Mouse (Mus musculus) stomach, postnatal 0 days (tissue): ENCODE data around the gene Dock11. TPM values are rescaled to one million over a fixed set of nuclear protein-coding genes. Genes with fewer than 3 reads are reported as not detected.

Source experiments
- ATAC-seq: fragments of 200-750 bp; cut with Nextera tagmentation; 2 replicates; pipeline ENCODE4 v1.8.0; 2017; ENCODE audit not compliant: low FRiP score, low TSS enrichment
- DNase-seq: peaks from one replicate; pipeline ENCODE4 v3.0.0-alpha.2; 2016; ENCODE audit warnings: low spot score
- H3K27ac ChIP-seq: fragments of 300-500 bp; sonication (generic); replicated peaks from 2 replicates; pipeline ENCODE4 v1.5.1; 2014; ENCODE audit warnings: mild to moderate bottlenecking, control low read depth
- H3K27me3 ChIP-seq: fragments of 300-500 bp; sonication (generic); 2 replicates; pipeline ENCODE4 v1.6.1; 2014; ENCODE audit warnings: low read length; ENCODE audit not compliant: control insufficient read depth, insufficient read depth
- H3K36me3 ChIP-seq: fragments of 300-500 bp; sonication (generic); 2 replicates; pipeline ENCODE4 v1.6.1; 2014; ENCODE audit warnings: low read length, mixed read lengths; ENCODE audit not compliant: control insufficient read depth, insufficient read depth
- H3K4me1 ChIP-seq: fragments of 300-500 bp; sonication (generic); replicated peaks from 2 replicates; pipeline ENCODE4 v1.6.1; 2014; ENCODE audit warnings: antibody characterized with exemption; ENCODE audit not compliant: control insufficient read depth, insufficient read depth
- H3K4me2 ChIP-seq: fragments of 300-500 bp; sonication (generic); replicated peaks from 2 replicates; pipeline ENCODE4 v1.6.1; 2014; ENCODE audit warnings: low read depth, mild to moderate bottlenecking, control low read depth, moderate library complexity
- H3K4me3 ChIP-seq: fragments of 300-500 bp; sonication (generic); 2 replicates; pipeline ENCODE4 v1.5.1; 2014; ENCODE audit warnings: low read depth, low read length, control low read depth
- H3K9ac ChIP-seq: fragments of 300-500 bp; sonication (generic); 2 replicates; pipeline ENCODE4 v1.6.1; 2014; ENCODE audit warnings: mild to moderate bottlenecking, low read length, control low read depth, mixed read lengths
- H3K9me3 ChIP-seq: fragments of 300-500 bp; sonication (generic); 2 replicates; pipeline ENCODE4 v1.6.1; 2016; ENCODE audit warnings: low read length; ENCODE audit not compliant: control insufficient read depth
- CTCF ChIP-seq: IDR thresholded peaks from 2 replicates; pipeline ENCODE4 v1.5.1; 2016; ENCODE audit warnings: antibody characterized with exemption, low read depth, mild to moderate bottlenecking, moderate library complexity
- EP300 ChIP-seq: optimal IDR thresholded peaks from 2 replicates; pipeline ENCODE3; 2016; ENCODE audit warnings: antibody characterized with exemption
- WGBS: fragments of 180-500 bp; shearing (Covaris S2); extraction: QIAGEN DNeasy Blood & Tissue Kit; methylation state at CpG from one replicate; pipeline ENCODE4 v1.1.7; 2014; 5-methylcytosine and 5-hydroxymethylcytosine counted together
- polyA plus RNA-seq: library from polyadenylated mRNA; unstranded; fragments of >200 nt; fragmentation: Nextera tagmentation; extraction: Ambion mirVana; gene quantifications from 2 replicates; pipeline ENCODE4 v1.2.1, GENCODE M21; 2015

Dock11 gene
- polyA plus RNA-seq, 1 experiment from 2014 or later, result 5.1 TPM

DNA sequence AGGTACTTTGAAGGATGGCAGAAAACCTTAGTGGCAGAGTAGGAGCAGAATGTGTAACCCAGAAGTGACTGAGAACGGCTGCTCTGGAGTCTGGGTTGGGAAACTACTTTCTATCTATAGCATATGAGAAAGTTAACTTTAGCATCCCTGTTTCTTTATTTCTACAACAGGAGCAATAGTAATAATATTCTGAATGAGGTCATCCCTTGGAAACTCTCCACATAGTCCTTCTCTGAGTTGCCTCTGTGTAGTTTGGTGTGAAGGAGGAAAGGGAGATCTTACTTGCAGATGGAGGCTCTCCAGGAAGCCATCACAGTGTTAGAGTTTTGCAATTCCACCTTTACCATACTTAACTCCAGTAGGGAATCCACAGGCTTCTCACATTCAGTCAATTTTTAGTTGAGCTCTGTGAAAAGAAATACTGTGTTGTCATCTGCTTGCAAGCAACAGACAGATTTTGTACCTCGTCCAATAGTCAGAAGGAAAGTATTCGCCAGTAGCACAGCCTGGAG is 31.5 kb downstream of the Dock11 start:
- DNase-seq (no peak), ATAC-seq (no peak)
- Histone ChIP-seq H3K4me3 (no peak overlapping the region), H3K27me3 (no peaks in the 10 kb centered on the region), H3K27ac (no peak overlapping the region), H3K4me1 (no peaks in the 10 kb centered on the region), H3K9ac (no peak overlapping the region), H3K4me2 (no peak overlapping the region), H3K36me3 (no peaks in the 10 kb centered on the region), H3K9me3 (no peaks in the 10 kb centered on the region)
- TF ChIP-seq CTCF (no peak), EP300 (no peak)
- 53% methylated on average over 3 of the region's 3 CpGs for WGBS

DNA sequence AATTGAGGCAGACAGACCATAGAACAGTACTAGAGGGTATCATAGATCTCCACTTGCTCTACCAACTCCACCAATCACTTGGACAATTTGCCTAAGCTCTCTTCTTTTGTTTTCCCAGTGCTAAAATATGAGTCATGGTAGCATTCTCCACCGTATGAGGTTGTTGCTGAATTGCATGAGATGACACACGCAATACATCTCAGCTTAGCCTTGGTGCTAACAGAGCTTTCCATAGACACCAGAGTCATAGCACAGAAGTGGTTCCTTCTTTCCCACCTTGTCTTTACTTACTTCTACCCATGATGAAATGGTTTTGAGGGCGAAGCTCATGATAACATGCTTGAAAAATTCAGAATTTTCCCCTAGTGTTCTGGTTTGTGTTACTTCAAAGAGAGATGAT is 33.3 kb downstream of the Dock11 start:
- DNase-seq (no peak), ATAC-seq (no peak)
- Histone ChIP-seq H3K4me2 (no peak overlapping the region), H3K36me3 (no peaks in the 10 kb centered on the region), H3K27me3 (no peaks in the 10 kb centered on the region), H3K27ac (no peak overlapping the region), H3K4me3 (no peak overlapping the region), H3K4me1 (no peaks in the 10 kb centered on the region), H3K9ac (no peak overlapping the region), H3K9me3 (no peaks in the 10 kb centered on the region)
- 54% methylated on average over 3 of the region's 3 CpGs for WGBS
- no peak for TF ChIP-seq EP300
- TF ChIP-seq CTCF, result no peak

DNA sequence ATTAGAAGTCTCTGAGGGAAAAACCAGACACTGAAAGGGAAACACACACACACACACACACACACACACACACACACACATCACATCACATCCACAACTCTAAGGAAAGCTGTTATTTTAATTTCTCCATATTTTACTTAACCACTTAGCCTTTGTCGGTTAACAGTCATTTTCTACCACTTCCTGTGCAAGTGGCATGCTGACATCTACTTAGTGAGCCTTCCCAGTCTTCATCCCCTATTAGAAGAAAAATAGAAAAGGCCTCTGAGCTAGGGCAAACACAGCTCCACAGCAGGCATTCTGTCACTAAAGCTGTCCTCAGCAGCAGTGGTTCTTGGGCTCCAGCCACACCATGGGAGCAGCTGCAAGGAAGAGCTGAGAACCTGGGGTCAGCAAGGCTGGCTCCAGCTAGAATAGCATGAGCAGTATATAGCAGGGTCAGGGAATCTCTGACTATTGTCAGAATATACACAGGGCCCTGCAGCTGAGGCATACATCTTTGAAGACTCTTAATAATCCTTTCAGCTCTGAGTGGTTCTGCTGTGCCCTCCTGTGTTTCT is 36.2 kb downstream of the Dock11 start:
- Histone ChIP-seq H3K4me1 (no peaks in the 10 kb centered on the region), H3K9me3 (no peaks in the 10 kb centered on the region), H3K27me3 (no peaks in the 10 kb centered on the region), H3K36me3 (no peaks in the 10 kb centered on the region), H3K27ac (no peak overlapping the region), H3K4me3 (no peak overlapping the region), H3K9ac (no peak overlapping the region), H3K4me2 (no peak overlapping the region)
- ATAC-seq (no peak), DNase-seq (no peak)
- WGBS, result 70% methylated on average over 1 of the region's 1 CpGs
- TF ChIP-seq EP300 (no peak), CTCF (no peak)

DNA sequence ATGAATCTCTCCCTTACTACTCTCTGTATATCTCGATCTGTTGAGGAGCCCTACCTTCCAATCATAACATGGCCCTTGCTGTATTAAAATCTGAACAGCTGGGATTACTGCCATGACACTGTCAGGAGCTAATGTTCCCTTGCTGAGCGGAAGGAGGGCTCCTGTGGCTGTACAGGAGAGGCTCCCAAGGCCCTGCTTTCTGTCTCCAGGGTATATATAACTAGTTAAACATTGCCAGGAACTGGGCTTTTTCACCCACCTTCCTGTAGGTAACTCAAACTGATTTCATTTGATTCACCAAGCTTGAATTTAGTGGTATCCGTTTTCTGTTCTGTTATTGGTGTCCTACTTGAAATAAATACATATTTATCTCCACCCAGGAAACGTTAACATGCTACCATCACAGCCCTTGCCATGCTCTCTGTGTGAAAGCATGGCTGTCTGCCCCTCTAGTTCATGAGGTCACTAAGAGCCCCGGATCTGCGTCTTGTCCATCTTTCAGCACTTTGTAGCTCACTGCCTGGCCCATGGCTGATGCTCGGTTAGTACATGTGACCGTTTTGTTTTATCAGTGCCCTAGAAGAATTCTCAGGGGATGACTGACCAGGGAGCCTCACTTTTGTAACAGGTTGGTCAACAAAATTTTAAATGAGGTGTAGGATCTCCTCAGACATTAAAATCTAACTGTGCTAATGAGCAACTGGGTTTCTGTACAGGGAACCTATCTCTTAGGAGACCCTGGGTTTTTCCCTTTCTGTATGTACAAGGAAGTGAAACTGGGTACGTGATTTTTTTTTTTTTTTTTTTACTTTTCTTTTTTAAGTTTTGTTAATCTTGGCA is 41.7 kb downstream of the Dock11 start:
- no peak overlapping the region for H3K9ac ChIP-seq
- no peak for TF ChIP-seq CTCF
- TF ChIP-seq EP300, result no peak
- DNase-seq, result no peak
- H3K4me2 ChIP-seq, result no peak overlapping the region
- H3K4me1 ChIP-seq, result no peaks in the 10 kb centered on the region
- H3K27ac ChIP-seq, result 0 out of 2 replicates have a peak overlapping the region, but pooled peaks have one; percentile 35
- no peak overlapping the region for H3K4me3 ChIP-seq
- peak; percentile 43 for ATAC-seq
- H3K27me3 ChIP-seq, result no peaks in the 10 kb centered on the region
- no peaks in the 10 kb centered on the region for H3K36me3 ChIP-seq
- 54% methylated on average over 9 of the region's 9 CpGs for WGBS
- H3K9me3 ChIP-seq, result no peaks in the 10 kb centered on the region

DNA sequence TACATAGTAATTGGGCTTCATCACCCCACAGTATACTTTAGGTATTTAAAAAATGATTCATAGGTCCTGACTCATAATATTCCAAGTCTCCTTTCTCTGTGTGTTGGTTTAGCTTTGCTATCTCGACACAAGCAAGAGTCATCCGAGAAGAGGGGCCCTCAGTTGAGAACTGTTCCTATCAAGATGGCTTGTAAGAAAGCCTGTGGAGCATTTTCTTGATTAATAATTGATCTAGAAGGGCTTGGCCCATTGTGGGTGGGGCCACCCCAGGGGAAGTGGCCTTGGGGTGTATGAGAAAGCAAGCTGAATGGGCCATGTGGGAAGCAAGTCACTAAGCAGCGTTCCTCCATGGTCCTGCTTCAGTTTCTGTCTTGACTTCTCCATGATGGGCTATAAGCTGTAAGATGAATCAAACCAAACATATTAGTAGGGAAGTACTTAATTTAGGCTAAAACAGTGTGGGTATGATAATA is 42.3 kb downstream of the Dock11 start:
- peak; percentile 66 for DNase-seq
- Histone ChIP-seq H3K9me3 (no peaks in the 10 kb centered on the region), H3K9ac (no peak overlapping the region), H3K4me2 (no peak overlapping the region), H3K27me3 (no peaks in the 10 kb centered on the region), H3K27ac (no peak overlapping the region), H3K36me3 (no peaks in the 10 kb centered on the region), H3K4me3 (no peak overlapping the region), H3K4me1 (no peaks in the 10 kb centered on the region)
- TF ChIP-seq CTCF, result no peak
- no peak for TF ChIP-seq EP300
- ATAC-seq, result peak; percentile 96
- WGBS, result 53% methylated on average over 3 of the region's 3 CpGs

DNA sequence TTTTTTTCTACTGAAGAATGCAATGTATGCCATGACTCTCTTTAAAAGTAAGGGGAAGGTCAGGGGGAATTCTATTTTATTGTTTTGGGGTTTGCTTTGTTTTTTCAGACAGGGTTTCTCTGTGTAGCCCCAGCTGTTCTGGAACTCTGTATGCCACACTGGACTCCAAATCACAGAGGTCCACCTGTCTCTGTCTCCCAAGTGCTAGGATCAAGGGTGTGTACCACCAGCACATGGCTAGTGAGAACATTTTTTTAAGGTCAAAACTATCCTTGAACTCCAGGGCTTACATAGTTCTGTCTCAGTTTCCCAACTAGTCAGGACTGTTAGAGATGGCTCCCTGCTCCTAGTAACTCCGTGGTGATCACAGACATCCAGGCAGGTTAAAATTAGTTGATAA is 43.3 kb downstream of the Dock11 start:
- Histone ChIP-seq H3K36me3 (no peaks in the 10 kb centered on the region), H3K4me2 (no peak overlapping the region), H3K9me3 (no peaks in the 10 kb centered on the region), H3K4me1 (no peaks in the 10 kb centered on the region), H3K27ac (no peak overlapping the region), H3K4me3 (no peak overlapping the region), H3K9ac (no peak overlapping the region), H3K27me3 (no peaks in the 10 kb centered on the region)
- TF ChIP-seq EP300, result no peak
- no peak for TF ChIP-seq CTCF
- 43% methylated on average over 1 of the region's 1 CpGs for WGBS
- no peak for ATAC-seq
- DNase-seq, result no peak
